Comparison of ENCODE assay signal across 43 mouse cellular contexts in the genomic region with DNA sequence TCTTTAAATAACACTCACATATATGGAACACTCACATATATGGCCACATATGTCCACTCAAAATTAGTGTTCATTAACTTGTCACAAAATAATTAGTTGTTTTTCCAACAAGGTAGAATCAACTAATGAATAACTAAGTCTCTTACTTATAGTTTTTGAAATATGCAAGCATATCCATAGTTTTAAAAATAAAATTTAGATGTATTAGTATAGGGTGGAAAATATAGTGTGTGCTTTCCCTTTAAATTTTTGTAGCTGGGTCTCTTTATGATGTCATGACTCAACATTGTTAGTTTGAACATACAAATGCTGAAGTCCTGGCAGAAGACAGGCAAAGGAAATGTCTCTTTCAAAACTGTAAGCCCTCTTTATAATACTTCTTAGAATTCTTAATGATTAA. TPM values are rescaled to one million over a fixed set of nuclear protein-coding genes. Genes with fewer than 3 reads are reported as not detected.
"Had no signal": no experiment of that assay in that cellular context is flagged by ENCODE, and none has a peak within 500 bp of the region (broad histone marks: within the 10 kb centered on the region; RNA-seq: fewer than 3 reads in every experiment).

Gene Cylc1 (plus strand): TSS at position 301 of the 400 bp plus-strand sequence.

- H3K4me3 ChIP-seq: heart, embryonic 10.5 days; heart, embryonic 12.5 days; heart, embryonic 13.5 days; heart, embryonic 15.5 days; hindbrain, embryonic 10.5 days; hindbrain, embryonic 12.5 days; hindbrain, embryonic 13.5 days; hindbrain, embryonic 15.5 days; intestine, embryonic 15.5 days; kidney, embryonic 15.5 days; layer of hippocampus, adult 2 months had no signal

- DNase-seq: heart, postnatal 10 days; heart, postnatal 14 days; heart, postnatal 36 days; heart, postnatal 4 days; kidney, adult 11 months; kidney, adult 18-20 months; kidney, adult 2 months; kidney, adult 8-10 months; kidney, adult 9 months; kidney, postnatal 10 days; kidney, postnatal 14 days; kidney, postnatal 25 days; kidney, postnatal 36 days; kidney, postnatal 4 days; layer of hippocampus, adult 9-11 months; layer of hippocampus, postnatal 36 days had no signal

- H3K27ac ChIP-seq: heart, embryonic 10.5 days; heart, embryonic 13.5 days; heart, embryonic 15.5 days; hindbrain, embryonic 10.5 days; hindbrain, embryonic 12.5 days; hindbrain, embryonic 13.5 days; hindbrain, embryonic 14.5 days; hindbrain, embryonic 15.5 days; hindbrain, postnatal 0 days; intestine, embryonic 15.5 days; kidney, embryonic 15.5 days; kidney, postnatal 0 days; layer of hippocampus, adult 2 months had no signal

- H3K36me3 ChIP-seq: heart, embryonic 10.5 days; heart, embryonic 12.5 days; heart, embryonic 13.5 days; heart, embryonic 15.5 days; hindbrain, embryonic 10.5 days; hindbrain, embryonic 12.5 days; hindbrain, embryonic 13.5 days; hindbrain, embryonic 15.5 days; intestine, embryonic 15.5 days; kidney, embryonic 15.5 days had no signal

- H3K4me1 ChIP-seq: heart, embryonic 10.5 days; heart, embryonic 12.5 days; heart, embryonic 13.5 days; heart, embryonic 15.5 days; hindbrain, embryonic 10.5 days; hindbrain, embryonic 12.5 days; hindbrain, embryonic 13.5 days; hindbrain, embryonic 15.5 days; intestine, embryonic 15.5 days; kidney, embryonic 15.5 days had no signal

- H3K27me3 ChIP-seq: heart, embryonic 12.5 days; heart, embryonic 13.5 days; heart, embryonic 15.5 days; hindbrain, embryonic 12.5 days; hindbrain, embryonic 13.5 days; hindbrain, embryonic 15.5 days; intestine, embryonic 15.5 days; kidney, embryonic 15.5 days had no signal

RNA-seq across cellular contexts. Expression of gene Cylc1, which starts in this region (rescaled TPM):
- polyA plus RNA-seq: heart, embryonic 10.5 days; heart, embryonic 11.5 days; heart, embryonic 12.5 days; heart, embryonic 13.5 days; heart, embryonic 14.5 days; heart, embryonic 15.5 days; heart, embryonic 16.5 days; heart, postnatal 0 days; hindbrain, embryonic 10.5 days; hindbrain, embryonic 11.5 days; hindbrain, embryonic 12.5 days; hindbrain, embryonic 13.5 days; hindbrain, embryonic 14.5 days; hindbrain, embryonic 15.5 days; hindbrain, embryonic 16.5 days; hindbrain, postnatal 0 days; inflammation-experienced regulatory T-cells, adult 6 months; intestine, embryonic 14.5 days; intestine, embryonic 15.5 days; intestine, embryonic 16.5 days; intestine, postnatal 0 days; kidney, adult 2 months; kidney, embryonic 14.5 days; kidney, embryonic 15.5 days; kidney, embryonic 16.5 days; kidney, postnatal 0 days; large intestine, adult 2 months had no signal
